Comparison of ENCODE assay signal across 8 mouse cellular contexts in the genomic region with DNA sequence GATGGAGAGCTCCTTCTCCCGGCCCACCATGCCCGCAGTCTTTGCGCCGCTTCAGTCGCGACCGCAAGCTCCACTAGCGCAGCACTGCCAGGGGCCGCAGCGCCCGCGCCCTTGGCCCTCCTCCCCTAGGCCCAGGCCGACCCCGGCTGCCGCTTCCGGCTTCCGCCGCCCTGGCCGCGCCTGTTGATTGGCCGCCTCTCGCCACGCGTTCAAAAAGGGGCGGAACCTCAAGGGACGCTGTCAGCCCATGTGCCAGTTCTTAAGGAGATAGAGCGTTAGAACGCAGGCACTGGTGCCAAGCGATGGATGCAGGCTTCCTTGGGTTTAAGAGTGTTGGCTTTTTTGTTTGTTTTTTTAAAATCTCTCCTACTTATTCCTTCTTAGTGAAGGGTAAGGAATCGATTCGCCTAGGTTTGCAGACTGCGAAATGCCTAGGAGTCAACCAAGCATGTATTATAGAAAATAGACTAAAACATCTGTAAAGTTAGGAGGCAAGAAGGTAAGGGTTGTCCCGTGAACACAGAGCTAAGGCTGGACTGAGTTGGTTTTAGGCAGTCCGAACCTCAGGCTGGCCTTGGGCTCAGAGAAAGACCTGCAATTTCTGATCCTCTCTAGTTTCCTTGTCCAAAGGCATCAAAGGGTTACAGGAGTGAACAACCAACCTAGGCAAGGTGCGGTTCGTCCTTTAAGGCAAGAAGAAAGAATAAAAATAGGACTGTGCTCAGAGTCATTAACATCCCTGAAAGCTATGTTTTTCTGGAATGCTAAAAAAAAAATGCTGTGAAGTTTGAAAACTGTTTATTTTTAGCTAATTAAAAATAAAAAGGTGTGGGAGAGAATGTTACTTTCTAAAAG. TPM values are rescaled to one million over a fixed set of nuclear protein-coding genes. Genes with fewer than 3 reads are reported as not detected.
DNase-seq lines count a peak whose midpoint lies in the region; ATAC-seq lines count a peak whose summit lies in the region.

No protein-coding gene starts in this region.

- H3K9me3 ChIP-seq in hindbrain, embryonic 13.5 days, result no peaks in the 10 kb centered on the region

- no peaks in the 10 kb centered on the region for H3K36me3 ChIP-seq in hindbrain, embryonic 13.5 days

- 1% methylated on average over 36 of the region's 36 CpGs for WGBS in hindbrain, embryonic 13.5 days

- peak overlapping the region; percentile 96 for H3K4me2 ChIP-seq in hindbrain, embryonic 13.5 days

- peak; percentile 96 for DNase-seq in Muller cell, postnatal 12 days (ENCODE audit: inconsistent ontology term)
- peak; percentile 94 for DNase-seq in cerebellum, adult 9-11 months
- DNase-seq in frontal cortex, postnatal 10 days (ENCODE audit: low spot score in 2 of 2), result peak; percentile 89 to 91
- DNase-seq in layer of hippocampus, postnatal 25 days (ENCODE audit: extremely low spot score in 1 of 2, low spot score in 1 of 2), result peak; percentile 84
- peak; percentile 96 for DNase-seq in lung, postnatal 25 days (ENCODE audit: low spot score)
- peak; percentile 95 for DNase-seq in retina, embryonic 14.5 days (ENCODE audit: low spot score)
- DNase-seq in thymus, postnatal 4 days, result peak; percentile 95

- peaks cover 37% of the 10 kb centered on the region for H3K4me1 ChIP-seq in hindbrain, embryonic 13.5 days (replicated peaks)

- H3K27ac ChIP-seq in hindbrain, embryonic 13.5 days, result peak overlapping the region; percentile 93

- peak overlapping the region; percentile 89 for H3K4me3 ChIP-seq in hindbrain, embryonic 13.5 days

- H3K9ac ChIP-seq in hindbrain, embryonic 13.5 days, result peak overlapping the region; percentile 88

- ATAC-seq in hindbrain, embryonic 13.5 days (ENCODE audit: low FRiP score), result peak; percentile 96

- no peaks in the 10 kb centered on the region for H3K27me3 ChIP-seq in hindbrain, embryonic 13.5 days

RNA-seq across cellular contexts. Expression of a gene that starts 2.3 kb away (rescaled TPM):
- polyA plus RNA-seq in hindbrain, embryonic 13.5 days (2015; fragmentation: Nextera tagmentation; extraction: Ambion mirVana), result 65.8 and 70.0 TPM in 2 replicates
- 100 to 1,000 TPM; 124 to 125 TPM for total RNA-seq in layer of hippocampus, postnatal 25 days (2021)

RNA-seq across cellular contexts. Expression of a gene that starts 40.5 kb away (rescaled TPM):
- 10.0 and 11.2 TPM in 2 replicates for polyA plus RNA-seq in hindbrain, embryonic 13.5 days (2015; fragmentation: Nextera tagmentation; extraction: Ambion mirVana)
- total RNA-seq in layer of hippocampus, postnatal 25 days (2021), result under 1 TPM; 0.61 to 0.69 TPM

RNA-seq across cellular contexts. Expression of a gene that starts 40.7 kb away (rescaled TPM):
- polyA plus RNA-seq in hindbrain, embryonic 13.5 days (2015; fragmentation: Nextera tagmentation; extraction: Ambion mirVana), result 74.8 and 79.1 TPM in 2 replicates
- total RNA-seq in layer of hippocampus, postnatal 25 days (2021), result 10 to 100 TPM; 18.7 to 25.4 TPM

Comparison
In these comparisons a context has a peak if more than half of its experiments do, and no peak if none do; other contexts are left out.
1. Peak in every context shown above with its lines: DNase-seq, ATAC-seq, H3K4me3 ChIP-seq and H3K27ac ChIP-seq.